Mouse (Mus musculus): ENCODE results near the gene Ccdc183. TPM values are rescaled to one million over a fixed set of nuclear protein-coding genes. Genes with fewer than 3 reads are reported as not detected.

The Ccdc183 gene
- total RNA-seq, 1 experiment from 2014 or later: not detected

DNA sequence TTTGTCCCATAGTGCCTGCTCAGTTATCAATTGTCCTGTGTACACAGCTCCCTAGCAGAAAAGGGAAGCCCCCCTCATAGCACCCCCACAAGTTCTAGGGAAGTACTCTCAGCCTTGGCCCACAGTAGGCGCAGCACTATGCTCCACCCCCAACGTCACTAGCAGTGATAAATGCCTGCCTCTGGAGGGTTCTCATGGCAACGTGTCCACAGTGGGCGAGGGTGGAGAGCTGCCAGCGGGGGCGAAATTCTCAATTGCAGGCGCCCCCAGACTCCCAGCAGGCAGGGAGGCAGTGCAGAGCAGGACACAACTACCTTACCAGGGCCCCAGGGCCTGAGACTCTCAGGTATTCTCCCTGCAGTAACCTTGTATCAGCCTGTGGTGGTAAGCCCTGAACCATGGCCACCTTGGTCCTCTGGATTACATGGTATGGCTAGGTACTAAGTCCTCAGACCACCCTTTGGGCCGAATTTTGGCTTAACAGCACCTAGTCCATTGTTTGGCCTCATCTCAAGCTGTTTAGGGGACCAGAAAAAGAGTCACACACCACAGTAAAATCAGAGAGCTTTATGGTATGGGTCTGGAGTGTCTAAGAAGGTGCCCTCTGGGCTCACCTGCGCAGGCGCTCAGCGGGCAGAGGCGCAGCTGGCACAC is 34.9 kb downstream of the Ccdc183 start:
- ATAC-seq (replicated peaks in 1 of 2; ENCODE audit: insufficient read depth in 1 of 2, low FRiP score in 2 of 2, low TSS enrichment in 1 of 2, low read depth in 1 of 2, poor library complexity in 2 of 2, severe bottlenecking in 2 of 2): peak; percentile 40 to 41; a peak in 3 of 4 replicates

DNA sequence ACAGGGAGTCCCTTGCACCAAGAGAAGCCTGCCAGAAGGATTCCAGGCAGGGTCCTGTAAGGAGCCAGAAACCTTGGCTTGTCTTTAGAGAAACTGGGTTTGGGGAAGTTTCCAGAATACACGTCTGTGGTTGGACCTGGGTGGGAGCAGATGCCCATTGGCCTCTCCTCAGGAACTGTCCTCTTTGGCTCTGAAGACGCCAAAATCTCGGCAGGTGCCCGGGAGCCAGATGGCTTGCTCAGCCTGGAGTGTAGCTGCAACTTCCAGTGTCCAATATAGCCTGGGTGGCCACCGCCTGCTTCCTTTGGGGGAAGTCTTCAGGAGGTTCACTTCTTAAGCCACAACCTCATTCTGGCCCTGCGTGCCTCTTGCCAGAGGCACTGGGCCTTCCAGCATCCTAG is 35.6 kb downstream of the Ccdc183 start:
- ATAC-seq (replicated peaks in 1 of 2; ENCODE audit: insufficient read depth in 1 of 2, low FRiP score in 2 of 2, low TSS enrichment in 1 of 2, low read depth in 1 of 2, poor library complexity in 2 of 2, severe bottlenecking in 2 of 2): peak; percentile 9 to 24; a peak in 1 of 4 replicates

DNA sequence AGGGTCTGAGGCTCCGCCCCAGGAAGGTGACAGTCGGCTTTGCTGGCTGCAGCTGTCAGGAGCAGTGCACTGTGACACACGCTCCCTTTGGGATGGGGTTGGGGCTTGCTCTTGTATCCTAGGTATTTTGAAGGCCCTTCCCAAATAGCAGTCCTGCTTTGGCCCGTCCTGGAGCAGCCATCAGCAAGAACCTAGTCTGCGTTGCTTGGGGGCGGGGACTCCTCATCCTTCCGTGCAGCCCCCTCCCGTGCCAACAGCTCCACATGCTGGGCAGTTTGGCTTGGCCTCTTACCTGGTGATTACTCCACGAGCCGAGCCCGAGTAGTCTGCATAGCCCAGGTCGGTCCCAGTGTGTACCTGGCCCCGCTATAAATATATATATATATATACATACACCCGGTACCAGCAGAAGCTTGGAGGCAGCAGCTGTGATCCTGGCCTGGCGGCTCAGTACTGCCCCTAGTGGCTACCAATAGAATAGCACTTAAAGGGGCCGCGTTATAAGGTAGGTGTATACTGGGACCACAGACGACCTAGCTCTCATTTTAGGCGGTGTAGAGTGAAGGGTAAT is 36.1 kb downstream of the Ccdc183 start, which contains the start of gene Ajm1:
TSS of gene Ajm1 (minus strand) at position 464 of the 571 bp plus-strand sequence.
- peak; percentile 59 to 78 for ATAC-seq (replicated peaks in 1 of 2; ENCODE audit: insufficient read depth in 1 of 2, low FRiP score in 2 of 2, low TSS enrichment in 1 of 2, low read depth in 1 of 2, poor library complexity in 2 of 2, severe bottlenecking in 2 of 2)

DNA sequence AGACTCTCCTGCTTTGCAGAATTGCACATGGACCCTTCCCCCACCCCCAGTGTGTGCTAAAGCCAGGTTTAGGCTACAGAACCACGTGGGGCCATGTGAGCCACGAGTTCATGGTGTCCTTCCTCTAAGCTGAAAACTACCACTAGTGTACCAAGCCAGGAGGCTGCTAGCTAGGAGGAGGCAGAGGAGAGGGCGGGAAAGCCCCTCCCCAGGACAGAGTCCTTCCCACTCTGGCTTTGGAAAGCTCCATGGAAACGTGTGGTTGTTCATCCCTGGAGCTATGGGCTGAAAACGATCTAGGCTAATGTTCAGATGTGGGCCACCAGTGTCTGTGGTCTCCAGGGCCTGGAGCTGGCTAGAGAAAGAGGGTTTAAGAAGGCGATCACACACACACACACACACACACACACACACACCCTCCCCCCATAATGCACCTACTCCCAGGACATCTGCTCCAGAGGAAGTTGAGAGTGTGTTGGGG is 36.8 kb downstream of the Ccdc183 start:
- no peak for ATAC-seq (replicated peaks in 1 of 2; ENCODE audit: insufficient read depth in 1 of 2, low FRiP score in 2 of 2, low TSS enrichment in 1 of 2, low read depth in 1 of 2, poor library complexity in 2 of 2, severe bottlenecking in 2 of 2)

DNA sequence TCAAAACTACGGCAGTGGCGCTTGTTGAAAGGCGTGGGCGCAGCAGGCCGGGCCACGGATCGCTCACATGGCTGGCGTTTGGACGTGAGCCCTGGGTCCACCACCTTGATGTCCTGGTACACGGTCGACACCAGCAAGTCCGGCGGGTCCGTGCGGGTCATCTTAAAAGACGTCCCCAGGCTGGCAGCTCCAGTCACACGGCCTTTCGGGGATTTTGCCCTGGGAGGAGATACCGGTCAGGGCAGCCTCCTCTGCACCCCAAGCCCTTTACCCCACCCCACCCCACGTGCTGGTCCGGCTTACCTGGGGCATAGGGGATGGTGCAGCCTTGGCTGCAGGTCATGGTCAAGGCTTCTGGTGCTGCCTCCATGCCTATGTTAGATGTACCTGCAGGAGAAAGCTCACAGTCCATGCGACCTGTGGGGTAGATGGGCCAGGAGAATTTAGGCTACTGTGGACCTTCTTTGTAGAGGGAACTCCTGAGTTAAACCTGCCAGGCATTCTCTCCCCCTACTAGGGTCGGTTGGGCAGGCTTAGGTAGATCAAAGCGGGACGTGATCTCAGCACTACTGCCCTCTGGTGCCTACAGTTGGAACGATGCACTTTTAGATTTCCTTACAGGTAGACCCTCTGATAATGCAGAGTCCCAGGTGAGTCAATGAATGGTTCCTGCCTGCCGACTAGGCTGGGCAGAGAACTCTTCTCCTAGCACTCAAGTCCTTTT is 37.6 kb downstream of the Ccdc183 start:
- ATAC-seq (replicated peaks in 1 of 2; ENCODE audit: insufficient read depth in 1 of 2, low FRiP score in 2 of 2, low TSS enrichment in 1 of 2, low read depth in 1 of 2, poor library complexity in 2 of 2, severe bottlenecking in 2 of 2): no peak

DNA sequence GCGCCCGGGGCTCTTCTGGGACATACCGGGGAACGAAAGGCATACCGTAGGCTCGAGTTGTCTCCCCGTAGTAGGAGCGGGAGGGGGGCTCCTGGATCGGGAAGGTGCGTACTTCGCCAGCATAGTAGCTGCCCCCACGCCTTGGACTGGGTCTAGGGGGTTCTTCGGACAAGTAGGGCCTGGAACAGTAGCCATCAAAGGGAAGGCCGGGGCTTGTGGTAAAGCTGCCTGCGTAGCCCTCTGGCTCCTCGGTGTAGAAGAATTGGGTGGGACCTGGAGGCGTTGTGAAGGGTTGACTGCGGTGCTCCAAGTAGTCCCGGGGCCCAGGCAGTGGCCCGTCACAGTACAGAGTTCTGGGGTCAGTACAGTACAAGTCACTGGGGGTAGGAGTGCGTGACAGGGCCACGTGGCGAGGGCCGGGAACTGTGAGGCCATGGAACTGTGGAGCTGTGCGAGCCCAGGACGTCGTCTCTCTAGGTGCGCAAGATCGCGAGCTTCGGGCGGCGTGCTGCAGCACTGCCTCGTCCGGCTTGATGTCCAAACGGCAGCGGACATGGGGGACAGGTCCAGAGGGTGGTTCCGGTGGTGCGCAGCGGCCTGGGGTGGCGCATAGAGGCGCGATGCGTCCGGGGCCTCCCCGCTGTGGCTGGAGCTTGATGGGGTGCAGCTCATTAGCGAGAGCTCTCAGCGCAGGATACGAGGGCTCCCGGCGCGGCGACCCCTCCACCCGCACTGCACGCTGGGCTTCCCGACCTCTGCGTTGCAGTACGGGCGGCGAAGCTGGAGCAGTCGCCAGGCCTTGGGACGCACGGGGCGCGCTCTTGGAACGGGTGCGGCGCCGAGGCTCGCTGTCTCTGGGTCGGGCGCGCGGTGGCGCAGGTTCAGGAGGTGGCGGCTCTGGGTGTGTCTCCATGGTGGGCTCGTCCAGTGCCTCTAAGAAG is 38.4 kb downstream of the Ccdc183 start:
- no peak for ATAC-seq (replicated peaks in 1 of 2; ENCODE audit: insufficient read depth in 1 of 2, low FRiP score in 2 of 2, low TSS enrichment in 1 of 2, low read depth in 1 of 2, poor library complexity in 2 of 2, severe bottlenecking in 2 of 2)

DNA sequence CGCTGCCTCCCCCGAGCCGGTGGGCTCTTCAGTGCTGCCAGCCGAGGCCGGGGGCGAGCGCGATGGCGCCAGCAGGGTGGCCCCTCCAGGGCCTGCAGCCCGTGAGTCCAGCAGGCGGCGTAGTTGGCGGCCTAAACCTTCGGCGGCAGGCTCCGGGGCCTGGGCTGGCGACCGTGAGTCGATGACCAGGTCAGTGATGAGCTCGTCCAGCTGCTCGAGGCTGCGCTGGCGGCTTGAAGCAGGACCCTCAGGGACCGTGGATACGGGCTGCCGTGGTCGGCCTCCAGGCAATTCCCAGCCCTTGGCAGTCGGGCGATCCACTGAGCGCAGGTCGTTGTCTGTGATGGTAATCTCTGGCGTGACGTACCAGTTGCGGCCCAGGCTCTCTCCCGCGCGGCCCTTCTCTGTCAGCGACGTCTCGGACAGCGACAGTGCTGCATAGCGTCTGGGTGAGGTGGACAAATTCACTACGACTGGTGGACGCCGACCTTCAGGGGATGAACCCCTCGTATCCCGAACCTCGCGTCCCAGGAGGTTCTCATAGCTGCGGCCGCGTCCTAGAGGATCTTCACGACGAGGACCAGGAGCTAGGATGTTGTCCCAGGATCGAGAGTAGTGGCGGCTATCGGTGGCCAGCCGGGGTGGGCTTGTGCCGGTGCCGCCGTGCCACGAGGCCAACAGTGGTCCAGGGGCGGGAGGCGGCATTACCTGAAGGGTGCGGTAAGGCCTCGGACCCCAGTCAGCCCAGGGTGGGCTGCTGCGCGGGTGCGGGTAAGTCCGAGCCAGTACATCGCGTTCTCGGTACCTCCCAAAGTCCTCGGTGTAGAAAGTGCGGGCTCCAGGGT is 39.3 kb downstream of the Ccdc183 start:
- ATAC-seq (replicated peaks in 1 of 2; ENCODE audit: insufficient read depth in 1 of 2, low FRiP score in 2 of 2, low TSS enrichment in 1 of 2, low read depth in 1 of 2, poor library complexity in 2 of 2, severe bottlenecking in 2 of 2): no peak

DNA sequence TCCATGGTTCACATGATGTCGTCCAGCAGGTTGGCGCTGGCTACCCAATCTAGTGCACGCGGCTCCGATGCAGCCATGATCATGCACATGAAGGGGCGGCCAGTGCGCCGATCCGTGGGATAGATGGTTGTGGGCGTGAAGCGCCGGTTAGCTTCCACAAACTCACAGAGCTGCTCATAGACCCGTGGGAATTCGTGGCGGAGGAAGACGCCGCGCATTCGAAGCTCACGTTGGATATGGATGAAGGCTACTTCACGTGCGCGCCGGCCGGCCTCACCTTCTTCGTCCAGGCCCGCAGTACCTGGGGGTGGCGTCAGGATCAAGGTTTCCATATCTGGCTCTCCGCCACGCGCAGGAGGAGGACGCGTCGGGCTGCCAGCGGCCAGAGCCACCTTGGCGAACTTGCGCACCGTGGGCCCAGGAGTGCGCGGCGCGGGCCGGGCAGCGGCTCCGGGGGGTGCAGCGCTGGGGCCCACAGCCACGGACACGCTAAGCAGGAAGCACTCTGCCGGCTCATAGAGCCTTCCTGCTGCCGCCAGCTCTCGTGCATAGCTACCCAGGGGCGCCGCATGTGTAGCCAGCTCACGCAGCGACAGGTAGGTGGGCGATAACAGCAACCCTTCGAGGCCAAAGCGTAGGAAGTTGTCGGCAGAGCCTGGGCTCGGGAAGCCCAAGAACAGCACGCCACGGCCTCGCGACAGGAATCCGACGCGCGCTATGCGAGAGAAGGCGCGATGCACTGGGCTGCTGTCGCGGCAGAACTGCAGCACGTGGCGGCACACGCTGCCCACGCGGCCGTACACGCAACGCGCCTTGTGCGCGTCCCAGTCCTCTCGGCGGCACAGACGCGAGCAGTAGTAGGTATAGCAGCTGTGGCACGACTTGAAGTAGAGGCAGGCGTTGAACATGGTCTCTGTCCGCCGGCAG is 40.2 kb downstream of the Ccdc183 start:
- no peak for ATAC-seq (replicated peaks in 1 of 2; ENCODE audit: insufficient read depth in 1 of 2, low FRiP score in 2 of 2, low TSS enrichment in 1 of 2, low read depth in 1 of 2, poor library complexity in 2 of 2, severe bottlenecking in 2 of 2)

DNA sequence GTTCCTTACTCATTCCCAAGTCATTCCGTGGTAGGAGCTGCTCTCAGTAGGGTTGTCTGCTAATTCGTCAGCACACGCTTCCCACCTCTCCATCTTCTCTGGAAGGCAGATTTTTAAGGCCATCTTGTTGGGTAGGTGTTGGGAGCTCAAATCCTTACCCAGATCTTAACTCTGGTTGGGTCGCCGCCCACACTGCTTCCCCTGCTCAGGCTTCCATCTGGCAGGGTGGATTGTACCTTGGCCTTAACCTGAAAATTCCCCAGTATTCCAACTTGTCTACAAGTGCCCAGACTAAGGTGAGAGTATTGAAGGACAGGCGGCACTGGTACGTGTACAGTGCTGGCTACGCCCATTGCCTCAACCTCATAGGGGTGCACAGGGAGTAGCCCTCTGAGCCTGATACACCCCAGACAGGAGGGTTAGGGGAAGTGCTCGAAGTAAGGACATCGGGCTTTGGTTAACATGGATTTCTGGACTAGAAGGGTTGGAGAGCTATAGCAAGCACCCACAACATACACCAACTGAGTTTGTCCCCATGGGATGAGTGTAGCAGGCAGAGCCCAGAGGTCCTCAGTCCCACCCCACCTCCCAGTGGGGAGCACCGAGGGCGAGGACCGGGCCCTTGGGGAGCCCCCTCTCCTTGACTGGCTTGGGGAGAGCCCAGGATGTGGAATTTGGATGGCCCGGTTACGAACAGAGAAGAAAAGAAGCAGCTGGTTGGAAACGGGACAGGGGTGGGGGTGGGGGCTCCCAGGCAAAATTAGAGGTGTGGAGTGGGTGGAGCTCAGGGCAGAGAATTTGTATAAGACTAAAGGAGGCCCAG is 41.2 kb downstream of the Ccdc183 start:
- ATAC-seq (replicated peaks in 1 of 2; ENCODE audit: insufficient read depth in 1 of 2, low FRiP score in 2 of 2, low TSS enrichment in 1 of 2, low read depth in 1 of 2, poor library complexity in 2 of 2, severe bottlenecking in 2 of 2): no peak

DNA sequence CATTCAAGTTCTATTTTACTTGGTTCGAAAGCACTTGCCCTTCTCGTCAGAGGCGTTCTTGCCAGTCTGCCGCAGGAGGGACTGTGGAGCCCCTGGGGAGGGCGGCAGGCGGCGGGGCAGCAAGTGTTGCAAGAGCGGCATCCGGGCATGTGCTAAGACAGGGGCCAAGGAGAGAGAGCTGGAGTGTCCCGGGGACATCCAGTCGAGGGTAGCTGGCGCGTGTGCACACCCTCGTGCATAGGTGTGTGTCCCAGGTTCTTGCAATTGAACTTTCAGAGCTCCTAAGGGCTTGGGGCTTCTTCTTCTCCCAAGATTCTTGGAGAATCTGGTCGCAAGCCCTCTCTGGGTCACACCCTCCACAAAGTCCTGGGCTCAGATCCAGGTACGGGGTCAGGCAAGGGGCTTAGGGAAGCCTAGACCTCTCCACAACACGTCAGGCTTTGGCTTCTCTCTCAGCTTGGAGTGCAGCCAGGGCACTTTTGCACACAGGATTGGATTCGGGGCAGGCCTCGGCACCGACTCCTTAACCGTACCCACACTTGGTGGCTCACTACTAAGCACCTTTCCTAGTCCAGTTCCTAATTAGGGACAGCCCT is 41.9 kb downstream of the Ccdc183 start:
- ATAC-seq (replicated peaks in 1 of 2; ENCODE audit: insufficient read depth in 1 of 2, low FRiP score in 2 of 2, low TSS enrichment in 1 of 2, low read depth in 1 of 2, poor library complexity in 2 of 2, severe bottlenecking in 2 of 2): no peak

DNA sequence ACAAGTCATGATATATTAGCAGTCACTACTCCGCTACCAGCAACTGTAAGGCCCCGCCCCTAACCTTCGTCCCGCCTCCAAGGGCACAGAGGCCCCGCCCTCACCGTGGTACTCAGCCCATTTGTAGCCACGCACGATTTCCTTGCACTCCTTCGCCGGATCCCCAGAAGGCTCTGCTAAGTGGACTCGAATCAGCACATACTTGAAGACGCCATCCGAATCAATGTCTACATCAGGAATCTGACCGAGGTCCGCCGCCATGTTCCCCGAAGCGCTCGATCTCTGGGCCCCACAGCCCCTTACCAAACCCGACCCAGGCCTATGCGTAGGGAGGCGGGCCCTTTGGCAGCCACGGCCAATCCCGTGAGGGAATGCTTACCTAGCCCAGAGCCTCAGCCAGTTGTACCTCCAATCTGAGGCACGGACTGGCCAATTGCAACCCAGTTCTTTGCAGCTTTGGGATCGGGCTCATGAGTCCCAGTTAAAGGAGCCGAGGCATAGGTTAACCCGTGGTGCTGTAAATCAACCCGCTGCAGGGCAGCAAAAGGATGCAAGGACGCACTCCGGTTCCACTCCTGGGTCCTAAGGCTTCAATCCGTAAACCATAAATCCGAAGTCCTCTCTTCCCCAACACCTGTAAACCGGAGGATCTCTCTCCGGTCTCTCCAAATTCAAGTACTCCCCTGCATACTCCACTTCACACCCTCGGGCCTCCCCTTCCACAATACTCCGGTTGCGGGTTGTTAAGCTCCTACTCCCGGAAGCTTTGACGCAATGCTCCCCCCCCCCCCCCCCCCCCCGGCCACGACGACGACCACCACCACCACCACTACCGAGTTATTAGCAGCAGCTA is 42.7 kb downstream of the Ccdc183 start, which contains the start of the genes Mamdc4 and Phpt1:
TSS of gene Mamdc4 (minus strand) at position 267 of the 853 bp plus-strand sequence.
TSS of gene Phpt1 (minus strand) at position 646 of the 853 bp plus-strand sequence.
- peak; percentile 91 to 96 for ATAC-seq (replicated peaks in 1 of 2; ENCODE audit: insufficient read depth in 1 of 2, low FRiP score in 2 of 2, low TSS enrichment in 1 of 2, low read depth in 1 of 2, poor library complexity in 2 of 2, severe bottlenecking in 2 of 2)

DNA sequence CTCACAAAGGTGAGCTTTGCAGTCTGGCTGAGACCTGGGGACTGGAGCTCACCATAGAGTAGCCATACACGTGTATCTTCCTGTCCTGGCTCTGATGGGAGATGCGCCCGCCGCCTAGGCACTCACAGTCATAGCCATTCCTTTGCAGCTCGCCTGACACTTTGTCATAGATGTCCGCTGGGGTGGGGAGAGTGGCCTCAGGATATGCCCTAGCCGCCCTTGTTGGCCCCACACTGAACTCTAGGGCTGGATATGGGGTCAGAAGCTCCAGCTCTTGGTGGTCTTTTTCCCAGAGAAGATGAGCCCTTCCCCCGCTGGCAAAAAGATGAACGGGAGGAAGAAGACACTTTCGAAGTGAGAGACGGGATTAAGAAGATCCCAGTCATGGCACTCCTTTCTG is 43.3 kb downstream of the Ccdc183 start:
- ATAC-seq (replicated peaks in 1 of 2; ENCODE audit: insufficient read depth in 1 of 2, low FRiP score in 2 of 2, low TSS enrichment in 1 of 2, low read depth in 1 of 2, poor library complexity in 2 of 2, severe bottlenecking in 2 of 2): no peak

DNA sequence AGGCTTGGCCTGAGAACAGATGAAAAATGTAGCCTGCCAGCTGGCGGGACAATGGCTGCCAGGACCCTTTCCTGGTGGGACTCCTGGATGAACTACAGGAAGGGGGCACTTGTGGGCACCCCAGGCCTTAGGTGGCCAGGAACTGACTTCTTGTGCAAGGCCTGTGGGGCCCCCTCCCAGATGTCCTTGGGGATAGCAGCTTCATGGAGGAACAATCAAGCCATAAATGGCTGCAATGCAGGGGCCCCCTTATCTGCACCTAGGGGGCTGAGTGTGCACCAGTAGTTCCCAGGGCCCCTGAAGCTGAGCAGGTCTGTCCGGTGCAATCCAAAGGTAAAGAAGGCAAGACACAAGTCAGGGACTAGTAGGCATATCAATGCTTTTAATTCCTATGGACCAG is 44.4 kb downstream of the Ccdc183 start:
- ATAC-seq (replicated peaks in 1 of 2; ENCODE audit: insufficient read depth in 1 of 2, low FRiP score in 2 of 2, low TSS enrichment in 1 of 2, low read depth in 1 of 2, poor library complexity in 2 of 2, severe bottlenecking in 2 of 2): no peak

DNA sequence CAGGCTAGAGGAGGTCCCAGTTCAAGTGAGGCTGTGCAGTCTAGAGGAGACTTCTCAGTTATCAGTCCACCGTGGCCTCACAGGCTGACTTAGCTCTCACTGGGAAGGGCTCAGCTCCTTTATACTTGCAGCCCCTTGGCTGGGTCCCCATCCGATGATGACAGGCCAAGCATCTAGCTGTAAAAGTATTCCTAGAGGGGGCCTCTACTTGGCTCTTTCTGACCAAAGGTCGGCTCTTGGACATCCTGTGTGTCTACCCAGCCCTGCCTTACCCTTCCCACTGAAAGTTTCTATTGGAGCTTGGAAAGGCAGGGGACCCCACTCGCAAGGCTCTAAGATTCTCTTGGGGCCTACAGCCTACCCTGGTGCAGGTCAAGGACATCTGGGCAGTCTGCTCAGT is 46.3 kb downstream of the Ccdc183 start:
- no peak for ATAC-seq (replicated peaks in 1 of 2; ENCODE audit: insufficient read depth in 1 of 2, low FRiP score in 2 of 2, low TSS enrichment in 1 of 2, low read depth in 1 of 2, poor library complexity in 2 of 2, severe bottlenecking in 2 of 2)
